Mouse (Mus musculus) right cerebral cortex, adult 18-20 months (tissue): ENCODE measurements around the gene B3gntl1.

Experiments used
- DNase-seq: peaks from one replicate; pipeline ENCODE4 v3.0.0; 2022; ENCODE audit warnings: mixed read lengths

Gene B3gntl1

DNA sequence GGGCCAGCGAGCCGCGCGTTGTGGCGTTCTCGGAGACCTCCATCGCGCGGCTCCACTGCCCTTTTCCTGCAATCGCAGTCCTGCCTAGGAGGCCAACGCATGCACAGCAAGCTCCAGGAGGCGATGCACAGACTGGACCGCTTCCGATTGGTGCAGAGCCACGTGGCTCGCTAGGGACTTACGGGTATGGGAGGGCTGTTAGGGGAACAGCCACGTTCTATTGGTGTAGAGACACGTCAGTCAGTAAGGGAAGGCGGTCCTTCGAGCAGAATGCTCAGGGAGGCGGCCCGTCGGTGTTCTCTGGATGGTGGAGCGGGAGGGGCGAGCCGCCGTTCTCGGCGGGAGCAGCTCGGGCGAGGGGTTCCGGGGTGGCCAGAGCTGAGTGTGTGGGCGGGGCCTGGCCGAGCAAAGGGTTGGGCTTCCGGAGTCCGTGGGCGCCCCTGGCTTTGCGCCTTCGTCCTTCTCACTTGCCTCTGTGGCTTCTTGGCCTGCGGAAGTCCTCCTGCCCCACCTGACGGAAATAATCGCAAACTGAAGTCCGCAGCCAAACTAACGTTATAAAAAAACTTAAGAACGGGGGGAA lies at the start of gene B3gntl1:
Gene B3gntl1, minus strand, starts transcription at position 164 of the 583 bp plus-strand sequence.
- DNase-seq: peak; percentile 99

DNA sequence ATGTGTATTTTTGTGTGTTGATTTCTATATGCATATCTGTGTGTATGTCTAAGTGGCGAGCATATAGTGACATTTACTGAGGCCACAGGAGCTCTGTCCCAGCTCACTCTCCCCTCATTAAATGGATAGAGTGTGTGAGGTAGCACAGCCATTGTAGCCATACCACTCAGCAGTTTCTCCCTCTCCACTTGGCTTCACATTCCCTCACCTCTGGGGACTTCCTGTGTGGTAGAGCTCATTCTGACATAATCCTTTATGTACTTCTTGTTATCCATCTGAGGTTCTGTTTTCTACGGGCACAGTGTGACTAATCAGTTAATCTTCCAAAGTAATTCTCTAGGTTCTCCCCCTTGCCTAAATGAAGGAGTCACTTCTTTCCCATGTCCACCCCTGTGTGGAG lies 49.5 kb upstream of the B3gntl1 start:
- no peak for DNase-seq

- no peak for DNase-seq
These were observed 47.8 kb upstream of the B3gntl1 start for GRCm38 (mm10) chr11:121720752-121721151.

DNA sequence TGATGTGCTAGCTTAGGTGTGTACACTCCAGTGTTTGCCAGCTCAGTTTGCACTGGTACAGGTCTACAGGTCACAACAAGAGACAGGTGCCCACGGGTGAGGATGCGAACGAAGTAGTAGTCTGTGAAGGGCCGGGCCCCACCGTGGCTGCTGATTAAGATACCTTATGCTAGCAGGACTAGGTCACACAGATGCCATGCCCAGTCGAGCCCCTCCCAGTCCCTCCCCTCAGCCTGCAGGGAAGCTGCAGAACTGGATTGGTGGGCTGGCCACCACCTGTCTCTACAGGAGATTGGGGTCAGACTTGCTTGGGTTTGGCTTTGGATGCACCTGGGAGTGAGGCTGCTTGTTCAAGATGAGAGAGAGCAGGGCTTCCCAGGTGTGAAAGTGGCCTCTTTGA lies 44.8 kb upstream of the B3gntl1 start:
- DNase-seq: no peak

DNA sequence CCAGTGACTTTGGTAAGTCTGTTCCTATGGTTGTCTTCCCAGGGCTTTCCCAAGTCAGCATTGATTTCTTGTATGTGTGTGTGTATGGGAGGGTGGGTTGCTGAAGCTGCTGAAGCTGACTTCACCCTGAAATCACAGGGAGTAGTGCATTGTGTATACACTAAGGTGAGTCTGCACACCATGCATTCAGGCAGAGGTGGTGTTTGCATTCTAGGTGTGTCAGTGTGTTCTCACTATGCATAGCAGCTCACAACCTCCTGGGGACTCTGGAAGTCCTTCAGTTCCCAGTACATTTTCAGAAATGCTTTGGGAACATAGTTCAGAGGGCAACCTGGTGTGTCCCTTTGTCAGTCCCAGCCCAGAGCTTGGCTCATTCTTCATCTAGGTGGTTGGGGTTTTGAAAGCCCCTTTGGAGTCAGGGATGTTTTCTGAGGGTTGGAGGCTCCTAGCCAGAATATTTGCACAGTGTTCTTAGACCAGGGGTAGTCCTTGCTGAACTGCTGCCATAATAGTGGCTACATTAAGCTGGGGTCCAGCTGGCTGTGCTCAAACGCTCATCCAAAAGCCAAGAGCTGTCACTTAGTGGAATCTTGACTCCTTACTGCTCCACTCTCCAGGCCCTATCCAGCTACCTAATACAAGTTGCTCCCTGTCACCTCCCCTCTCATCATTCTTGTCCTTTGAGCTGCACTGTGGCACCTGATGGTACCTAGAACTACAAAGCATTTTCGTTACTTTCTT lies 42.0 kb upstream of the B3gntl1 start:
- DNase-seq: no peak

- no peak for DNase-seq
These were observed 40.6 kb upstream of the B3gntl1 start for GRCm38 (mm10) chr11:121713569-121713968.

DNA sequence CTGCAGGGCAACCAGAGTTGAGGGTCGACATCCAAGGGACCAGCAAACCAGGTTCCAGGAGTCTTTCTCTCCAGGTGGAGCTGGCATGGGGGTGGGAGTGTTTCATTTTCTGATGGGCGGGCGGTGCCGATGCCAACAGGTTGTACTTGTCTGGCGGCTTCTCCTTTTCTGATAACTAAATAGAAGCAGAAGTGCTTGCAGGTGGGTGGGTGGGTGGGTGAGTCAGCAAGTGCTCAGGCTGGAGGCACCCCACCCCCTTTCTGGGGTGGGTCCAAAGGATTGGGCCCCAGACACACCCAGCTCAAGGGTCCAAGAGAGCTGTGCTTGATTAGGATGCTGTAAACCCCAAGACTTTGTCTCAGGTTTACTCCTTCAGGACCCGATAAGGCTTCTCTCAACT lies 40.0 kb upstream of the B3gntl1 start:
- DNase-seq: no peak

DNA sequence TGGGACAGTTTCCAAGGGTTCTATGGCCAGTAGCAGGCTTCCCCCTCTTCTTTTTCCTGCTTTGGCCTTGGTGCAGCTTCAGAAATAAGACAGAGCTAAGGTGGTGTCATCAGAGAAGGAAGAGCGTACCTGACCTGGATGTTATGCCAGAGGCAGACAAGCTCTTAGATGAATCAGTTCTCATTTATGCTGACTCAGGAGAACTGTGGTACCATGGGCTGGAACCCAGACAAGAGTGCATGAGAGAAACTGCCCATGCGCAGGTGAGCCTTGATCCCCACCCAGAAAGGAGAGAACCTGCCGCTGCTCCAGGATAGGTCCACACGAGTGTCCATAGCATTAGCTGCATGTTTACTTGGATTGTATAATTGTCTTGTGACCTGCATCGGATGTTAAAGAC lies 37.3 kb upstream of the B3gntl1 start:
- no peak for DNase-seq

- no peak for DNase-seq
These were observed 36.3 kb upstream of the B3gntl1 start for GRCm38 (mm10) chr11:121709278-121709677.

DNA sequence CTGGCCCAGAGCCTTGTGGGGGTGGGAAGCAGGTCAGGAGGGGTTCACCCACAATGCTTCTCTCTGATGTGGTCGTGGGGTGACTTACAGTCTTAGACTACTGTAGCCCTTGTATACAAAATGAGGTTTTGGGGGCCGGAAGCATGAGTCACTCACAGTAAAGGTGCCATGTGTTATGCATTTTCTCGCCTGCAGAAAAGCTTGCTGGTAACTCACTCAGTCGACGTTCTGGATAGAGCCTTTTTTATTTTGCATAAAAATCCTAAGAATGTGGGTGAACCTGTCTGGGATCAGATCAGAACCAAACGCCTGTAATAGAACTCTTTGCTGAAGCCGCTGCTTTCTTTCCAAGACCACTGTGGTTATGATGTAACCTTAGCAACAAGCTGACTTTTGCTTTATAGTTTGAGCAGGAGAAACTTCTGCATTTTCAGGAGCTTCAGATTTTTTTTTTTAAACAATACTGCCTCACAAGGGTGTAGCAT lies 33.6 kb upstream of the B3gntl1 start:
- DNase-seq: peak; percentile 52

- no peak for DNase-seq
These were observed 30.8 kb upstream of the B3gntl1 start for GRCm38 (mm10) chr11:121703619-121704215.

DNA sequence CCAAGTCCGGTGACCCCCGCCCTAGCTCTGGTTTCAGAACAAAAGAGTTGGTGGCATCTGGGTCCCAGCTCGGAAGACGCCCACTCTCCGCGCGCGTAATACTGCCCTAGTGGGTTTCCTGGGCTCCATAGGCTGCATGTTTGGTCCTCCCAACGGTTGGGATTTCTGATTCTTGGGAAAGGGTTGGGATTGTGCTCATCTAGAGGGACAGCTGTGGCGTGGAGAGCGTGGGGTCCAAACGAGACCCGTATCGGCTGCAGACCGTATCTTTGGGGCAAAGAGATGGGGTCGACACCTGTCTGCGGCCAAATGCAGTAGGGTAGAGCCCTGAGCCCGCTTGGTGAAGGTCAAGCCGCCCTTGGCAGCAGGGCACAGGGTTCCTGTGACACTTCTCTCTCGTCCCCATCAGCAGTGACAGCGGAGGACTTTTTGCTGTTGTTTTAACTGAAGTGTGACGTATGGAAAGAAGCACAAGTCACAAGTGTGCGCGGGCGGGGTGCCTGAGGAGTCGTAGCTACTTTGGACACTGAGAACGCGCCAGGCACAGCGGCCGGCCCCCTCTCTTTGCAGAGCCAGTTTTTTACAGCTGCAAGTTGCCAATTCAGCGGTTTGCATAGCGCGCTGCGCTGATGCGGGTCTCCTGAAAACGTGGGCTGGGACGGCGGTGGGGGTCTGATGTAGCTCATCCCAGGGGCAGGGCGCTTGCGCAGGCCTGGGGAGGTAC lies 30.1 kb upstream of the B3gntl1 start:
- peak; percentile 74 for DNase-seq

DNA sequence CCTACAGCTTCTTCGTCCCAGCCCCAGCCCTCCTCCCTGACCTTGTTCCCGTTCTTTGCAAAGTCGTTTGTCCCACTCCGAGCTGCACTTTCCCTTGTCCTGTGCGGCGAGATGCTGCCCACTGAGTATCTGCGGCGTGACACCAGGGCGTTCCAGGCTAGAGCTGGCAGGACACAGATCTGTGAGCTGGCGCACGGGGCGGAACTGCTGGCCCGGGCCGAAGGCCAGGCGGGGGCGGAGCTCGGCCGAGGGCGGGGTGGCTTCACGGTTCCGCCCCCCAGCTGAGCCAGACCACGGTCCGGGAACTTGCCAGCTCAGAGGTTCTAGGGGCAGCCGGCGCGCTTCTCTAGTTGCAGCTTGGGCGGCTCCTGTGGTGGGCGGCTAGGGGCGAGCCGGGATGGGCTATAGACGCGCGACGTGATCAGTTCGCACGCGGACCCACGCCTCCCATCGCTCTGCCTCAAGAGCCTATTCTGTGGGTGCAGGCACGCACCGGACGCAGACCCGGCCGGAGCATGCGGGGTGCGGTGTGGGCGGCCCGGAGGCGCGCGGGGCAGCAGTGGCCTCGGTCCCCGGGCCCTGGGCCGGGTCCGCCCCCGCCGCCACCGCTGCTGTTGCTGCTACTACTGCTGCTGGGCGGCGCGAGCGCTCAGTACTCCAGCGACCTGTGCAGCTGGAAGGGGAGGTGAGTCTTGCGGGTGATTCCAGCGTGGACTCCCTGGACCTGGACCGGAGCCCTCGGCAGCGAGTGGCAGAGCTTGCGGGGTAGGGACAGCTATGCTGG lies 29.4 kb upstream of the B3gntl1 start:
- DNase-seq: peak; percentile 84

GRCm38 (mm10) chr11:121701244-121701643 lies 28.3 kb upstream of the B3gntl1 start, which contains the start of gene Metrnl:
Gene Metrnl (plus strand): TSS chr11:121701544.
- no peak for DNase-seq

DNA sequence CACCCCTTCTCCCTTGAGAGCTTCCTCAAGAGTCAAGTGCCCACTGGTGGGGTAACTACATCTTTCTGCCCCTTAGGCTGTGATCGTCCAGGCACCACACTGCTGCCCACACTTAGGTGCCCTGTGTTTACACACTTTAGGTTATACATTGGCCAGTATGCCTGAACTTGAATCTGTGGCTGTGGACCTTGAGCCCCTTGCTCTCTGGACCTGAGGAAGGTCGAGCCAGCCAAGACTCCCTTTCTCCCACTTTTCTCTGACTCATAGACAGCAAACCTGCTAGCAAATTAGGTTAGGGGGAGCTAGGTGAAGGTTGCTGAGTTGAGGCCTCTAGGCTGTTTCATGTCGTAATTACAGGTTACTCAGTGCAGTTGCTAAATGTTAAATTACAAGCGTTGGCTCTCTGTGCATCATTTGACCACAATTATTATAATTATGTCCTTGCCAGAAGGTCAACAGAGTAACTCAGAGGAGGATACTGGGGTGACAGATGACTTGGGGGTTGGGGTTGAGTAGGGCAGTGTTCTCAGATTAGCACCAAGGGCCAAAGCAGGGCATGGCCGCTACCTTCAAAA lies 25.5 kb upstream of the B3gntl1 start:
- no peak for DNase-seq

DNA sequence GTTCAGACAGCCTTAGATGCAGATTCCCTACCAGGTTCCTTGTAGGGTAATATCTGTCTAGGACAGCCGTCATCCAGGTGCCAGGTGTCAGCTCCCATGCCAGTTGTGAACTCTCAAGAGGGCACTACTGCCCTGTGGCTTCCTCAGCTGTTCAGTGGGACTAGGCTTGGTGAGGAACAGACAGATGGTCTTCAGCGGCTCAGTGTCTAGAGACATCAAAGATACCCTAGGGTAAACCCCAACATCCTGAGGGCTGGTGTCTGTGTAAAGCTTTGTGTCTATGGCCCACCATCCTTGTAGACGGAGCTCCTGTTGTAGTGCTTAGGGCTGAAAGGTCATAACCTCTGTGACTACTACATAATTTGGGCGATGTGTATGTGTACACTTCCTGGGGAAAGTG lies 24.3 kb upstream of the B3gntl1 start:
- DNase-seq: no peak

DNA sequence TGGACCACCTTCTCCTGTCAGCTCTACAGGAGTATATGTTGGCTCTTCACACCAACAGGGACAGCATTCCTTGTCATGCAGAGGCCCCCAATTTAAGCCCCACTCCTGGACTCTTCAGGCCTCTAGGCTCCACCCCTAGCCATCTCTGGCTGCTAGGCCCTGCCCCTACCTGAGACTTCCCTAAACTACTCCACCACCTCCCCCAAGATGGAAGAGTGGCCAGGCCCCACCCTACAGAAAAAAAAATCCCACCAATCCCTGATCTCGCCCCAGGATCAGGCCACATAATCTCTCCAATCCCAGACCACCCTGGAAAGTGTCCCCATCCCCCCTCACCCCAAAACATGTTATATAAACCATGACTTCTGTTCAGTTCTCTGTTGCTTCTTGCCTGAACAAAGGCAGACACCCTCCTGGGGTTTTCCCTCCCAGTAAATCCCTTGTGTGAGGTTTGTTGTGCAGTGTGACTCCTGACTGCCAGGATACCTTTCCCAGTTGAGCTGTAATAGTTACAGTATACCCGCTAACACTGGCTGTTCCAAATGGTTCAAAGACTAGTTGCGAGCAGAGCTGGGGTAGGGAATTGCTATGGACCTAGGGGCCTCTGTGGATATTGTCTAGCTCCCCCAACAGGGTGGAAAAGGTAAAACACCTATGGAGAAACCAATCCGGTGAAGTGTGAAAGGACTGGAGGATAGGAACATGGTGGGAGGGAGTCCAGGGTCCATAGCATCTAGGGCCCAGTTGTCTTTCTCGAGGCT lies 22.5 kb upstream of the B3gntl1 start:
- DNase-seq: no peak

DNA sequence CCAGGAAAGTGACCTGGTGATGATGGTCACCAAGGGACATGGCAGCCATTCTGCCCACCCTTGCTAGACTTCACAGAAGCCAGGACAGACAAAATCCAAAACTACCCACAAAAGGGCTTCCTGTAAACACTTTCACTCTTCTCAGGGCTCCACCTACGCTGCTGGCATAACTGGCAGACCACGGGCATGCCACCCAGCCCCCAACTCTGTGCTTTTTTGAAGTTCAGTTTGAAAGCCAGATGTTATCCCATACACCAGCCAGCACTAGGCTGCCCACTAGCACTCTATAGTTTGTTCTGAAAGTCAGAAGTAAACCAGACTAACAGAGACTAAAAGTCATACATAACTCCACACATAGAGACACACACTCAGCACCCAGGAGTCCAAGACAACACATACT lies 15.1 kb upstream of the B3gntl1 start:
- no peak for DNase-seq

DNA sequence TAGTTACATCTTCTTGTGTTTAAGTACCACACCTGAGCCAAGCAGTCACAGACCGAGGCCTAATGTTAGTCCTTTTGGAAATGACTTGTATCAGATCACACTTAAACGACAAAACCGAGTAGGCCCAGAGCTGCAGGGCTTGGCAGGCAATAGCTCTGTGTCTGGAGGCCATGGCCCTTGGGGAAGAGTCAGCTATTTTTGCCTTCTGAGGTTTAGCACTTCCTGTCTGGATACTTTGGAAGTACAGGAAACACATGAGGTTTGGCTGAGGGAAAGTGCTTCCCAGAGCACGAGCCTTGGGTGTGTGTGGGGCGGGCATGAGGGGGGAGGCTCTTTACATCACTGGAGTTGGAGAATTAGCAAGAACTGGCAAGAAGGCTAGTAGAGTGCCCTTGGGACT lies 13.7 kb upstream of the B3gntl1 start:
- no peak for DNase-seq

GRCm38 (mm10) chr11:121686091-121686490 lies 13.1 kb upstream of the B3gntl1 start:
- no peak for DNase-seq

- no peak for DNase-seq
These were observed 12.6 kb upstream of the B3gntl1 start for GRCm38 (mm10) chr11:121685491-121686001.
